Mouse (Mus musculus) myocyte (in vitro differentiated cells): ENCODE measurements around the gene Notch3. TPM values are rescaled to one million over a fixed set of nuclear protein-coding genes. Genes with fewer than 3 reads are reported as not detected.

ENCODE experiments used
- H3K27me3 ChIP-seq: one replicate; pipeline ENCODE4 v1.6.1; 2011; ENCODE audit not compliant: control insufficient read depth, insufficient read depth, insufficient read length
- H3K36me3 ChIP-seq: one replicate; pipeline ENCODE4 v1.6.1; 2011; ENCODE audit not compliant: control insufficient read depth, insufficient read depth
- H3K4me2 ChIP-seq: one replicate; pipeline ENCODE4 v1.6.1; 2011; ENCODE audit warnings: low read depth, control low read depth
- H3K4me3 ChIP-seq: one replicate; pipeline ENCODE4 v1.5.1; 2011; ENCODE audit warnings: mild to moderate bottlenecking, control low read depth, moderate library complexity
- H3K79me2 ChIP-seq: one replicate; pipeline ENCODE4 v1.6.1; 2011; ENCODE audit not compliant: control insufficient read depth, insufficient read depth
- H3ac ChIP-seq: one replicate; pipeline ENCODE4 v1.6.1; 2011; ENCODE audit not compliant: control insufficient read depth, insufficient read length
- CEBPB ChIP-seq: IDR thresholded peaks from 2 replicates; pipeline ENCODE4 v1.6.1; 2011; ENCODE audit warnings: mild to moderate bottlenecking, moderate library complexity; ENCODE audit not compliant: poor library complexity, insufficient read depth, severe bottlenecking
- E2F4 ChIP-seq: IDR thresholded peaks from one replicate; pipeline ENCODE4 v1.6.1; 2011; ENCODE audit warnings: mild to moderate bottlenecking, control low read depth, moderate library complexity; ENCODE audit not compliant: insufficient read depth
- MAX ChIP-seq: IDR thresholded peaks from one replicate; pipeline ENCODE4 v1.6.1; 2011; ENCODE audit warnings: low read depth, mild to moderate bottlenecking, control low read depth
- MYOD1 ChIP-seq, 3 experiments: IDR thresholded peaks; one replicate each; pipeline ENCODE4 v1.6.1; 2011; ENCODE audit warnings: control low read depth in 2 of 3, low read depth in 2 of 3, mild to moderate bottlenecking in 2 of 3, moderate library complexity in 1 of 3; ENCODE audit not compliant: insufficient read length in 2 of 3, control insufficient read depth in 1 of 3
- MYOG ChIP-seq, 3 experiments: IDR thresholded peaks; one replicate each; pipeline ENCODE4 v1.6.1; 2011; ENCODE audit warnings: control low read depth in 2 of 3, low read depth in 2 of 3, mild to moderate bottlenecking in 2 of 3; ENCODE audit not compliant: insufficient read length in 2 of 3, control insufficient read depth in 1 of 3, insufficient read depth in 1 of 3
- POLR2A ChIP-seq: IDR thresholded peaks from one replicate; pipeline ENCODE4 v1.6.1; 2011; ENCODE audit warnings: low read depth, mild to moderate bottlenecking, control low read depth, moderate library complexity; ENCODE audit not compliant: insufficient read length
- POLR2AphosphoS2 ChIP-seq: IDR thresholded peaks from one replicate; pipeline ENCODE4 v1.6.1; 2011; ENCODE audit warnings: low read depth, control low read depth; ENCODE audit not compliant: insufficient read length
- REST ChIP-seq: IDR thresholded peaks from one replicate; pipeline ENCODE4 v1.6.1; 2011; ENCODE audit warnings: mild to moderate bottlenecking, control low read depth, moderate library complexity; ENCODE audit not compliant: insufficient read depth, insufficient read length
- SRF ChIP-seq: IDR thresholded peaks from one replicate; pipeline ENCODE4 v1.6.1; 2011; ENCODE audit warnings: low read depth; ENCODE audit not compliant: control insufficient read depth, insufficient read length
- TCF12 ChIP-seq: IDR thresholded peaks from one replicate; pipeline ENCODE4 v1.6.1; 2011; ENCODE audit warnings: mild to moderate bottlenecking, control low read depth; ENCODE audit not compliant: poor library complexity, insufficient read depth, severe bottlenecking
- TCF3 ChIP-seq: IDR thresholded peaks from one replicate; pipeline ENCODE4 v1.6.1; 2011; ENCODE audit warnings: low read depth, control low read depth; ENCODE audit not compliant: insufficient read length
- USF1 ChIP-seq: IDR thresholded peaks from one replicate; pipeline ENCODE4 v1.6.1; 2011; ENCODE audit warnings: low read depth, mild to moderate bottlenecking, control low read depth, moderate library complexity
- polyA plus RNA-seq: library from polyadenylated mRNA; unstranded; fragments of >200 nt; fragmentation: generic; extraction: Trizol; gene quantifications from one replicate; pipeline ENCODE4 v1.2.1, GENCODE M21; 2012; ENCODE audit warnings: missing spikeins

The Notch3 gene
- polyA plus RNA-seq, 1 experiment = 84.6 TPM

- TF ChIP-seq CEBPB (no peak), MAX (no peak), POLR2A (no peak), TCF3 (peak; percentile 86), USF1 (no peak), POLR2AphosphoS2 (peak; percentile 20), REST (no peak), MYOD1 (IDR thresholded peaks at IDR 0.05; ENCODE audit: control insufficient read depth in 1 of 3, insufficient read length in 2 of 3, low read depth in 2 of 3) (peak in 2 of 3 experiments; percentile 96 to 99), TCF12 (peak; percentile 89), MYOG (IDR thresholded peaks at IDR 0.05; ENCODE audit: control insufficient read depth in 1 of 3, insufficient read depth in 1 of 3, insufficient read length in 2 of 3, low read depth in 2 of 3) (peak in 2 of 3 experiments; percentile 85 to 86)
- H3K79me2 ChIP-seq = peaks cover 18% of the 10 kb centered on the region
- no peak overlapping the region for H3ac ChIP-seq
- H3K27me3 ChIP-seq = no peaks in the 10 kb centered on the region
- no peaks in the 10 kb centered on the region for H3K36me3 ChIP-seq
- peak overlapping the region; percentile 59 for H3K4me3 ChIP-seq
- peak overlapping the region; percentile 82 for H3K4me2 ChIP-seq
Measured at GRCm38 (mm10) chr17:32163910-32164650, 2.6 kb downstream of the Notch3 start.

DNA sequence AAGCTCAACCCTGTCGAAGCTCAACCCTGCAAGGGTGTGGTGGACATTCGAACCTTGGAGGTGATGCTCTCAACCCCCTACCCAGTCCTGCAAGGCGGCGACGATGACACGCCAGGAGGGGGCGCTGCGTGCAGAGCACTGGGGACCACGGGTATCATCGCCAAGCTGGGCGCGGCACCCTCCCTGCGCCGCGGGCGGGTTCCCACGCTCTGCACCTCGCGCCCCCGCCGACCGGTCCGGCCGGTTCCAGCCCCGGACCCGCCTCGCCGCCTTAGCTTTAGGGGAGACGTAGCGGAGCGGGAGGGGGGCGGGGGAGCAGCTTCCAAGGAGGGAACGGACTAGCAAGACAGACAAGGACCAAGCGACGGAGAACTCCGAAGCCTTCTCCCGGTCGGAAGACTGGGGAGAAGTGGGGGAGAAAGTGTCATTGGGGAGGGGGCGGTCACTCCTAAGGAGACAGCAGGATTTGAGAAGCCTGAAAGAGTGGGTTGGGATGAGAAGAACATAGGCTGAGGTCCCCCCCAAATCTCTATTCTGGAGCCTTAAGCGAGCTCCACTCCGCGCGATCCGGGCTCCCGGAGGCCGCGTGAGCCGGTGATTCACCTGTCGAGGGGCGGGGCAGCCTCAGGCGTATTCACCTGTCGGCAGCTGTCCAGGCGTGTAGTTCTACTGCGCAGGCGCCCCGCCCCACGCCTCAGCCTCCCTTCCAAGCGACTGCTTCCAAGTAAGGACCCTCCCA, 4.4 kb downstream of the Notch3 start:
- Histone ChIP-seq H3K36me3 (no peaks in the 10 kb centered on the region), H3K4me2 (peak overlapping the region; percentile 82), H3K4me3 (peak overlapping the region; percentile 3), H3K27me3 (no peaks in the 10 kb centered on the region), H3K79me2 (peaks cover 28% of the 10 kb centered on the region), H3ac (no peak overlapping the region)
- TF ChIP-seq MYOD1 (IDR thresholded peaks at IDR 0.05; ENCODE audit: control insufficient read depth in 1 of 3, insufficient read length in 2 of 3, low read depth in 2 of 3) = peak in 1 of 3 experiments; percentile 39
- TF ChIP-seq CEBPB = no peak
- no peak for TF ChIP-seq TCF12
- peak in 1 of 3 experiments; percentile 12 for TF ChIP-seq MYOG (IDR thresholded peaks at IDR 0.05; ENCODE audit: control insufficient read depth in 1 of 3, insufficient read depth in 1 of 3, insufficient read length in 2 of 3, low read depth in 2 of 3)

GRCm38 (mm10) chr17:32160882-32161281, 5.8 kb downstream of the Notch3 start:
- Histone ChIP-seq H3K4me3 (peak overlapping the region; percentile 3), H3K79me2 (peaks cover 36% of the 10 kb centered on the region), H3ac (no peak overlapping the region), H3K4me2 (peak overlapping the region; percentile 82), H3K36me3 (peaks cover 5% of the 10 kb centered on the region), H3K27me3 (no peaks in the 10 kb centered on the region)
- TF ChIP-seq MYOG (IDR thresholded peaks at IDR 0.05; ENCODE audit: control insufficient read depth in 1 of 3, insufficient read depth in 1 of 3, insufficient read length in 2 of 3, low read depth in 2 of 3) (no peak), CEBPB (no peak), USF1 (no peak), MAX (no peak), TCF12 (no peak), POLR2A (no peak), SRF (no peak), REST (no peak), MYOD1 (IDR thresholded peaks at IDR 0.05; ENCODE audit: control insufficient read depth in 1 of 3, insufficient read length in 2 of 3, low read depth in 2 of 3) (no peak), POLR2AphosphoS2 (no peak), E2F4 (no peak), TCF3 (no peak)

DNA sequence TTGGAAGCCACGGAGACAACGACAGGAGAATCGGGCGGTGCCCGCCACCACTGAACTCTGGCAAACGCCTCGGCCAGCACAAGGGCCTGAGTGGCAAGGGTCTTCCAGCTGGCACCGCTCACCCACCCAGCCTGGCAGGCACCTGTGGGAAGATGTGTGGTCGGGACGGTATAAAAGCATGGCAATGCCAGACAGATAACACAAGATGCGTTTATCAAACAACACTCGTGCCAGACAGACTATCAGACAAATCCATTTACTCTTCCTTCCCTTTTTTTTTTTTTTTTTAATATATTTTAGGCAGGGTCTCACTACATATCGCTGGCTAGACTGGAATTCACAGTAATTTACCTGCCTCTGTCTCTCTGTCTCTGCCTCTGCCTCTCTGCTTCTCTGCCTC, 7.8 kb downstream of the Notch3 start:
- TF ChIP-seq MYOD1 (IDR thresholded peaks at IDR 0.05; ENCODE audit: control insufficient read depth in 1 of 3, insufficient read length in 2 of 3, low read depth in 2 of 3) (no peak), POLR2AphosphoS2 (no peak), TCF12 (no peak), TCF3 (no peak)

GRCm38 (mm10) chr17:32146718-32147117, 19.9 kb downstream of the Notch3 start:
- peaks cover 9% of the 10 kb centered on the region for H3K36me3 ChIP-seq
- no peak overlapping the region for H3K4me2 ChIP-seq
- no peak overlapping the region for H3ac ChIP-seq
- no peaks in the 10 kb centered on the region for H3K27me3 ChIP-seq
- H3K4me3 ChIP-seq = no peak overlapping the region
- no peaks in the 10 kb centered on the region for H3K79me2 ChIP-seq
- no peak for TF ChIP-seq POLR2A
- no peak for TF ChIP-seq POLR2AphosphoS2
- no peak for TF ChIP-seq REST
- TF ChIP-seq CEBPB = no peak
- peak in 1 of 3 experiments; percentile 22 for TF ChIP-seq MYOD1 (IDR thresholded peaks at IDR 0.05; ENCODE audit: control insufficient read depth in 1 of 3, insufficient read length in 2 of 3, low read depth in 2 of 3)
- TF ChIP-seq USF1 = no peak
- no peak for TF ChIP-seq MYOG (IDR thresholded peaks at IDR 0.05; ENCODE audit: control insufficient read depth in 1 of 3, insufficient read depth in 1 of 3, insufficient read length in 2 of 3, low read depth in 2 of 3)

More for the DNA sequence above, 7.8 kb downstream of the Notch3 start:
- Histone ChIP-seq H3K4me2 (no peak overlapping the region), H3K79me2 (peaks cover 36% of the 10 kb centered on the region), H3K36me3 (peaks cover 13% of the 10 kb centered on the region), H3K4me3 (no peak overlapping the region), H3ac (no peak overlapping the region), H3K27me3 (no peaks in the 10 kb centered on the region)
